Mouse (Mus musculus): ENCODE data around the gene Tef. TPM values are rescaled to one million over a fixed set of nuclear protein-coding genes. Genes with fewer than 3 reads are reported as not detected.

Gene Tef
- polyA plus RNA-seq, 1 experiment from 2014 or later, result 24.0 TPM

- no peak overlapping the region for H3K27ac ChIP-seq
- no peak overlapping the region for H3K9ac ChIP-seq
- H3K4me2 ChIP-seq, result no peak overlapping the region
- H3K9me3 ChIP-seq, result no peaks in the 10 kb centered on the region
- no peaks in the 10 kb centered on the region for H3K27me3 ChIP-seq (replicated peaks)
- H3K4me3 ChIP-seq, result no peak overlapping the region
- no peak for ATAC-seq (replicated peaks)
- WGBS, result 38% methylated on average over 4 of the region's 4 CpGs
- H3K36me3 ChIP-seq (replicated peaks), result peaks cover 21% of the 10 kb centered on the region; the same call in 1 of the 2 replicates
- H3K4me1 ChIP-seq, result no peaks in the 10 kb centered on the region; the same call in 1 of the 2 replicates
These were observed 43.5 kb downstream of the Tef start for GRCm38 (mm10) chr15:81845724-81846123.

- H3K9ac ChIP-seq, result no peak overlapping the region
- H3K27me3 ChIP-seq (replicated peaks), result no peaks in the 10 kb centered on the region
- no peak for ATAC-seq (replicated peaks)
- no peaks in the 10 kb centered on the region for H3K9me3 ChIP-seq
- H3K4me3 ChIP-seq, result no peak overlapping the region
- no peak overlapping the region for H3K27ac ChIP-seq
- 88% methylated on average over 9 of the region's 9 CpGs for WGBS
- H3K4me1 ChIP-seq, result no peaks in the 10 kb centered on the region; the same call in 1 of the 2 replicates
- H3K4me2 ChIP-seq, result no peak overlapping the region
- peaks cover 30% of the 10 kb centered on the region for H3K36me3 ChIP-seq (replicated peaks)
These were observed 44.5 kb downstream of the Tef start for GRCm38 (mm10) chr15:81846755-81847154.

GRCm38 (mm10) chr15:81847161-81847560, 44.9 kb downstream of the Tef start:
- Histone ChIP-seq H3K4me3 (no peak overlapping the region), H3K4me2 (no peak overlapping the region), H3K4me1 (no peaks in the 10 kb centered on the region; the same call in 1 of the 2 replicates), H3K36me3 (replicated peaks) (peaks cover 30% of the 10 kb centered on the region), H3K9me3 (no peaks in the 10 kb centered on the region), H3K27ac (no peak overlapping the region), H3K9ac (no peak overlapping the region), H3K27me3 (replicated peaks) (no peaks in the 10 kb centered on the region)
- no peak for ATAC-seq (replicated peaks)
- WGBS, result 90% methylated on average over 4 of the region's 4 CpGs

GRCm38 (mm10) chr15:81847861-81848260, 45.6 kb downstream of the Tef start:
- peaks cover 30% of the 10 kb centered on the region for H3K36me3 ChIP-seq (replicated peaks)
- no peaks in the 10 kb centered on the region; the same call in 1 of the 2 replicates for H3K4me1 ChIP-seq
- WGBS, result 76% methylated on average over 5 of the region's 5 CpGs
- H3K27me3 ChIP-seq (replicated peaks), result no peaks in the 10 kb centered on the region
- ATAC-seq (replicated peaks), result no peak
- no peak overlapping the region for H3K4me2 ChIP-seq
- H3K27ac ChIP-seq, result no peak overlapping the region
- H3K9me3 ChIP-seq, result no peaks in the 10 kb centered on the region
- H3K9ac ChIP-seq, result no peak overlapping the region
- H3K4me3 ChIP-seq, result no peak overlapping the region

GRCm38 (mm10) chr15:81848301-81848700, 46.1 kb downstream of the Tef start:
- no peaks in the 10 kb centered on the region for H3K27me3 ChIP-seq (replicated peaks)
- WGBS, result 38% methylated on average over 7 of the region's 7 CpGs
- H3K9me3 ChIP-seq, result no peaks in the 10 kb centered on the region
- no peak overlapping the region for H3K27ac ChIP-seq
- ATAC-seq (replicated peaks), result no peak
- no peak overlapping the region for H3K4me2 ChIP-seq
- H3K4me1 ChIP-seq, result no peaks in the 10 kb centered on the region; the same call in 1 of the 2 replicates
- H3K9ac ChIP-seq, result no peak overlapping the region
- no peak overlapping the region for H3K4me3 ChIP-seq
- H3K36me3 ChIP-seq (replicated peaks), result peaks cover 30% of the 10 kb centered on the region

- Histone ChIP-seq H3K4me1 (no peaks in the 10 kb centered on the region; the same call in 1 of the 2 replicates), H3K4me3 (no peak overlapping the region), H3K27me3 (replicated peaks) (no peaks in the 10 kb centered on the region), H3K9ac (no peak overlapping the region), H3K9me3 (no peaks in the 10 kb centered on the region), H3K4me2 (no peak overlapping the region), H3K36me3 (replicated peaks) (peaks cover 30% of the 10 kb centered on the region), H3K27ac (no peak overlapping the region)
- 88% methylated on average over 9 of the region's 9 CpGs for WGBS
- no peak for ATAC-seq (replicated peaks)
These were observed 46.9 kb downstream of the Tef start for GRCm38 (mm10) chr15:81849104-81849503.

GRCm38 (mm10) chr15:81850718-81851117, 48.5 kb downstream of the Tef start:
- H3K4me1 ChIP-seq, result peaks cover 8% of the 10 kb centered on the region
- no peak for ATAC-seq (replicated peaks)
- no peaks in the 10 kb centered on the region for H3K9me3 ChIP-seq
- WGBS, result 89% methylated on average over 14 of the region's 14 CpGs
- no peak overlapping the region for H3K9ac ChIP-seq
- no peaks in the 10 kb centered on the region for H3K27me3 ChIP-seq (replicated peaks)
- peaks cover 30% of the 10 kb centered on the region for H3K36me3 ChIP-seq (replicated peaks)
- H3K4me2 ChIP-seq, result no peak overlapping the region
- no peak overlapping the region for H3K27ac ChIP-seq
- no peak overlapping the region for H3K4me3 ChIP-seq

- H3K27ac ChIP-seq, result no peak overlapping the region
- H3K9ac ChIP-seq, result no peak overlapping the region
- peaks cover 30% of the 10 kb centered on the region for H3K36me3 ChIP-seq (replicated peaks)
- H3K4me3 ChIP-seq, result no peak overlapping the region
- no peaks in the 10 kb centered on the region for H3K27me3 ChIP-seq (replicated peaks)
- H3K4me1 ChIP-seq, result peaks cover 11% of the 10 kb centered on the region
- no peaks in the 10 kb centered on the region for H3K9me3 ChIP-seq
- 96% methylated on average over 15 of the region's 15 CpGs for WGBS
- H3K4me2 ChIP-seq, result no peak overlapping the region
- no peak for ATAC-seq (replicated peaks)
These were observed 49.2 kb downstream of the Tef start for GRCm38 (mm10) chr15:81851375-81851774.

GRCm38 (mm10) chr15:81852411-81853000, 50.3 kb downstream of the Tef start:
- H3K4me3 ChIP-seq, result no peak overlapping the region
- no peak overlapping the region for H3K27ac ChIP-seq
- no peak overlapping the region for H3K4me2 ChIP-seq
- H3K27me3 ChIP-seq (replicated peaks), result no peaks in the 10 kb centered on the region
- ATAC-seq (replicated peaks), result no peak
- H3K4me1 ChIP-seq, result peaks cover 22% of the 10 kb centered on the region
- H3K9ac ChIP-seq, result no peak overlapping the region
- no peaks in the 10 kb centered on the region for H3K9me3 ChIP-seq
- H3K36me3 ChIP-seq (replicated peaks), result peaks cover 30% of the 10 kb centered on the region
- 92% methylated on average over 9 of the region's 9 CpGs for WGBS

GRCm38 (mm10) chr15:81853081-81853480, 50.9 kb downstream of the Tef start:
- WGBS, result 91% methylated on average over 7 of the region's 7 CpGs
- Histone ChIP-seq H3K9ac (no peak overlapping the region), H3K36me3 (replicated peaks) (peaks cover 26% of the 10 kb centered on the region), H3K27ac (no peak overlapping the region), H3K27me3 (replicated peaks) (no peaks in the 10 kb centered on the region), H3K9me3 (no peaks in the 10 kb centered on the region), H3K4me3 (no peak overlapping the region), H3K4me1 (peaks cover 22% of the 10 kb centered on the region), H3K4me2 (no peak overlapping the region)
- no peak for ATAC-seq (replicated peaks)

- ATAC-seq (replicated peaks), result peak; percentile 89
- under 1% methylated on average over 28 of the region's 28 CpGs for WGBS
- Histone ChIP-seq H3K4me3 (peak overlapping the region; percentile 88), H3K27ac (peak overlapping the region; percentile 95), H3K9ac (peak overlapping the region; percentile 72), H3K27me3 (replicated peaks) (no peaks in the 10 kb centered on the region), H3K9me3 (no peaks in the 10 kb centered on the region), H3K4me1 (peaks cover 38% of the 10 kb centered on the region), H3K36me3 (replicated peaks) (peaks cover 6% of the 10 kb centered on the region), H3K4me2 (peak overlapping the region; percentile 78)
These were observed 54.0 kb downstream of the Tef start for GRCm38 (mm10) chr15:81856030-81856790.

- Histone ChIP-seq H3K4me2 (peak overlapping the region; percentile 78), H3K27ac (peak overlapping the region; percentile 95), H3K27me3 (replicated peaks) (no peaks in the 10 kb centered on the region), H3K36me3 (replicated peaks) (no peaks in the 10 kb centered on the region), H3K4me1 (peaks cover 38% of the 10 kb centered on the region), H3K9ac (peak overlapping the region; percentile 72), H3K9me3 (no peaks in the 10 kb centered on the region), H3K4me3 (peak overlapping the region; percentile 88)
- ATAC-seq (replicated peaks), result no peak
- under 1% methylated on average over 14 of the region's 14 CpGs for WGBS
These were observed 54.9 kb downstream of the Tef start for GRCm38 (mm10) chr15:81856938-81857723.

All from midbrain, embryonic 15.5 days (tissue).